Mouse (Mus musculus): ENCODE measurements around the gene Mgam. TPM values are rescaled to one million over a fixed set of nuclear protein-coding genes. Genes with fewer than 3 reads are reported as not detected.

The Mgam gene
- 3.7 TPM for polyA plus RNA-seq (2014; fragmentation: Illumina TruSeq; extraction: RNeasy Lipid Tissue Mini Kit (QIAGEN cat#74804); ENCODE audit: low read depth, low replicate concordance)

DNA sequence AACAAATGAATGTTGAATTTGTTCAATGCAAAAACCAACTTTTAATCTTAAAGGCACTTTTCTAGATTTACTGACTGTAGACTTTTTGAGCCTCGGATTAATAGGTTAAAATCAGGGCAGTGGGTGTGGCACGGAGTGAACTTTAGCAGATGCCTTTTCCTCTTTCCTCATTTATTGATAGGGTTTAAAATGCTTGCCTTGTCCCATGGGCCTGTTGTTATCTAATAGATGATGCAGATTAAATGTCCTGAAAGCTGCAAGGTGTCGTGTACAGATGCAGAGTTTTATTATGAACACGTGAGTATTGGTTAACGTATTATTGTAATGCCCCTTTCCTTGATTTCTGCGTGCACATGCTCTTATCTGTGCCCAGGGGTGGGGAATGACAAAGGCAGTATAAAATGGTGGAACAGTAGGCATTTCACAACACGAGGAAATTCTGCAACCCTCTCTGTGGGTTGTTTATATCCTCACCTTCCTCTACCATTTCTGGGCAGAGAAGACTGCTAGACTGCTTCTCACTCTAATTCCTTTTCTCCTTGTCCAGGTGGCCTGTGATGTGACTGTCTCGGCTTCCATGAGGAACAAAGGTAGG is at the start of gene Mgam:
Gene Mgam, plus strand, starts transcription at position 426 of the 595 bp plus-strand sequence.

DNA sequence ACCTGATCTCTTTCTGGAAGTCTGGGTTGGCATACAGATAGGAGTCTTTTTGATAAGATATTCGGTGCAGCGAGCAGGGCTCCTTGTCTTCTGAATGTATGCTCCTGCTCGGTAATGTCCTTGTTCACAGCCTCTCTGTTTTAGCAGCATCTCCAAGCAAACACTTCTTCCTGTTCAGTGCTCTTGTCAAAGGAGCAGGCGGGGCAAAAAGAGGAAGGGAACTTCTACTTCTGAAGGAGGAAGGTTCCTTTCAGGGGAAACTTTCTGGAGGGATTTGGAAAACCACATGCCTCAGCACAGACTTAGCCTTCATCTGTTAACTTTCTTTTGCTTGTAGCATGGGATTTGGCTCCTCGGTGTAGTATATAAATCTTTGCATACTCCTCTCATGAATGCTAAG is 43.0 kb upstream of the Mgam start, which contains the start of gene Clec5a:
Gene Clec5a, minus strand, starts transcription at position 177 of the 400 bp plus-strand sequence.

GRCm38 (mm10) chr6:40613260-40613852 is 15.3 kb upstream of the Mgam start, which contains the start of gene Tas2r138:
Tas2r138 (minus strand) TSS chr6:40613310.

Other genes with a start within 250 kb of the Mgam start
- 3.4 TPM for gene E330009J07Rik, start 192.7 kb upstream of the Mgam start, polyA plus RNA-seq (2014; fragmentation: Illumina TruSeq; extraction: RNeasy Lipid Tissue Mini Kit (QIAGEN cat#74804); ENCODE audit: low read depth, low replicate concordance)
- gene Wee2, start 189.7 kb upstream of the Mgam start, polyA plus RNA-seq (2014; fragmentation: Illumina TruSeq; extraction: RNeasy Lipid Tissue Mini Kit (QIAGEN cat#74804); ENCODE audit: low read depth, low replicate concordance), result 0.07 TPM
- gene Ssbp1, start 157.5 kb upstream of the Mgam start, polyA plus RNA-seq (2014; fragmentation: Illumina TruSeq; extraction: RNeasy Lipid Tissue Mini Kit (QIAGEN cat#74804); ENCODE audit: low read depth, low replicate concordance), result 33.7 TPM
- not detected for gene Tas2r137, start 137.6 kb upstream of the Mgam start, polyA plus RNA-seq (2014; fragmentation: Illumina TruSeq; extraction: RNeasy Lipid Tissue Mini Kit (QIAGEN cat#74804); ENCODE audit: low read depth, low replicate concordance)
- not detected for gene Tas2r108, start 135.3 kb upstream of the Mgam start, polyA plus RNA-seq (2014; fragmentation: Illumina TruSeq; extraction: RNeasy Lipid Tissue Mini Kit (QIAGEN cat#74804); ENCODE audit: low read depth, low replicate concordance)
- gene Prss37, start 109.3 kb upstream of the Mgam start, polyA plus RNA-seq (2014; fragmentation: Illumina TruSeq; extraction: RNeasy Lipid Tissue Mini Kit (QIAGEN cat#74804); ENCODE audit: low read depth, low replicate concordance), result 461 TPM
- not detected for gene Olfr461, start 73.8 kb upstream of the Mgam start, polyA plus RNA-seq (2014; fragmentation: Illumina TruSeq; extraction: RNeasy Lipid Tissue Mini Kit (QIAGEN cat#74804); ENCODE audit: low read depth, low replicate concordance)
- gene Olfr460, start 59.3 kb upstream of the Mgam start, polyA plus RNA-seq (2014; fragmentation: Illumina TruSeq; extraction: RNeasy Lipid Tissue Mini Kit (QIAGEN cat#74804); ENCODE audit: low read depth, low replicate concordance), result not detected
- gene Clec5a, start 43.0 kb upstream of the Mgam start, polyA plus RNA-seq (2014; fragmentation: Illumina TruSeq; extraction: RNeasy Lipid Tissue Mini Kit (QIAGEN cat#74804); ENCODE audit: low read depth, low replicate concordance), result 1.2 TPM
- gene Tas2r138, start 15.5 kb upstream of the Mgam start, polyA plus RNA-seq (2014; fragmentation: Illumina TruSeq; extraction: RNeasy Lipid Tissue Mini Kit (QIAGEN cat#74804); ENCODE audit: low read depth, low replicate concordance), result not detected

All from testis, adult 10 weeks (tissue).